Mouse (Mus musculus) kidney, postnatal 0 days (tissue): ENCODE measurements at regions not wholly inside any gene's neighbourhood (a gene's known extent, or its start where the extent isn't known, plus 50 kb on each side); places are given as distances from the start of the nearest gene placed in this dataset.

ENCODE experiments used
- ATAC-seq: fragments of 200-750 bp; cut with Nextera tagmentation; replicated peaks from 2 replicates; pipeline ENCODE4 v1.8.0; 2017; ENCODE audit warnings: low read depth, moderate number of reproducible peaks, moderate TSS enrichment, moderate library complexity; ENCODE audit not compliant: low FRiP score
- DNase-seq: peaks from one replicate; pipeline ENCODE4 v3.0.0-alpha.2; 2016; ENCODE audit warnings: low spot score
- H3K27ac ChIP-seq: fragments of 300-500 bp; sonication (generic); 2 replicates; pipeline ENCODE4 v1.5.1; 2014; ENCODE audit warnings: mild to moderate bottlenecking
- H3K27me3 ChIP-seq: fragments of 300-500 bp; sonication (generic); 2 replicates; pipeline ENCODE4 v1.6.1; 2014; ENCODE audit warnings: low read length, mixed read lengths; ENCODE audit not compliant: insufficient read depth
- H3K36me3 ChIP-seq: fragments of 300-500 bp; sonication (generic); 2 replicates; pipeline ENCODE4 v1.6.1; 2014; ENCODE audit warnings: low read length, mixed read lengths; ENCODE audit not compliant: insufficient read depth
- H3K4me1 ChIP-seq: fragments of 300-500 bp; sonication (generic); replicated peaks from 2 replicates; pipeline ENCODE4 v1.6.1; 2014; ENCODE audit warnings: antibody characterized with exemption, low read length, mixed read lengths; ENCODE audit not compliant: insufficient read depth
- H3K4me2 ChIP-seq: fragments of 300-500 bp; sonication (generic); 2 replicates; pipeline ENCODE4 v1.6.1; 2014; ENCODE audit warnings: mild to moderate bottlenecking, low read length, moderate library complexity, mixed read lengths
- H3K4me3 ChIP-seq: fragments of 300-500 bp; sonication (generic); replicated peaks from 2 replicates; pipeline ENCODE4 v1.5.1; 2014; ENCODE audit warnings: low read depth, low read length
- H3K9ac ChIP-seq: fragments of 300-500 bp; sonication (generic); 2 replicates; pipeline ENCODE4 v1.6.1; 2014; ENCODE audit warnings: low read depth, low read length
- H3K9me3 ChIP-seq: fragments of 300-500 bp; sonication (generic); replicated peaks from 2 replicates; pipeline ENCODE4 v1.6.1; 2016; ENCODE audit warnings: low read length, inconsistent platforms, mixed read lengths
- CTCF ChIP-seq: IDR thresholded peaks from 2 replicates; pipeline ENCODE4 v1.5.1; 2016; ENCODE audit warnings: antibody characterized with exemption, low read depth, mild to moderate bottlenecking, moderate library complexity
- WGBS: fragments of 180-500 bp; shearing (Covaris S2); extraction: QIAGEN DNeasy Blood & Tissue Kit; methylation state at CpG from one replicate; pipeline ENCODE4 v1.1.7; 2014; 5-methylcytosine and 5-hydroxymethylcytosine counted together

DNA sequence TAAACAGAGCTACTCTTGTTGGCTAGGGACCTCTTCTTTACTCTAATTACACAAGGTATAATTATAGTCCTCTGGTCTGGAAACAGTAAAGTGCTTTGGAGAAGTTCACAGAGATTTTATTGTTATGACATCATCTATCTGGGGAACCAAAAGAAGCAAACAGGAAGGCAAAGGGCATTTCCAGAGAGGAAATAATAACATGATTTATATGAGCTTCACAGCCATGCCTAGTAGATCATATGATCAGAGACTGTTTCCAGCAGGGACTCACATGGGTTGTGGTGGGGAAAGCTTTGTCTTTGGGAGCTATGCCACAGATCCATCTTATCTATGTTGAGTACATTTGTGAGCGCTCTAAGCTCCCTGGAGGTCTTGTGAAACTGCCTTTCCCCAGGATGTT is 178.8 kb upstream of the Tle1 start:
- 68% methylated on average over 1 of the region's 1 CpGs for WGBS
- Histone ChIP-seq H3K4me1 (peaks cover 12% of the 10 kb centered on the region; the same call in 1 of the 2 replicates), H3K9me3 (no peaks in the 10 kb centered on the region), H3K4me3 (no peak overlapping the region), H3K9ac (no peak overlapping the region), H3K27me3 (no peaks in the 10 kb centered on the region), H3K4me2 (no peak overlapping the region), H3K27ac (peak overlapping the region; percentile 69), H3K36me3 (no peaks in the 10 kb centered on the region)
- ATAC-seq (peak; percentile 50; the same call in 1 of the 2 replicates), DNase-seq (peak; percentile 87)
- no peak for TF ChIP-seq CTCF

DNA sequence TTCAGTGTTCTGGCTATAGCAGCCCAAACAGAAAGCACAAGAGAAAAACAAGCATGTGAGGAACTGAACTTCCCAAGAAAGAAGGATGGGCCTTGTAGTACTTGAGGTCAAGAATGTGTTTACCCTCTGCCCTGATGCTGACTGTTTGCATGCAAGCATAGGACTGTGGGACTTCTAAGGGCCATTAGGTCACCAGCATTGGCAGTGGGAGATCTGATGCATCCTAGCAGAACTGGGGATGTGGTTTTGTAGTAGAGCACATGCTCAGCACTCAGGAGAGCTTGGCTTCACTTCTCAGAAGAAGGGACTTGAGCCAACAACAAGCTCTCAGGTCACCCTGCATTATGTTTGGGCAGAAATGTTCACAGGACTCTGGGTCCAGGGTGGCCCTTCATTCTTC is 178.3 kb upstream of the Tle1 start:
- H3K27ac ChIP-seq = peak overlapping the region; percentile 69
- no peaks in the 10 kb centered on the region for H3K36me3 ChIP-seq
- no peak for ATAC-seq
- no peak overlapping the region for H3K4me3 ChIP-seq
- no peaks in the 10 kb centered on the region for H3K27me3 ChIP-seq
- peak; percentile 37 for DNase-seq
- no peak overlapping the region for H3K4me2 ChIP-seq
- H3K9ac ChIP-seq = no peak overlapping the region
- no peaks in the 10 kb centered on the region for H3K9me3 ChIP-seq
- TF ChIP-seq CTCF = no peak
- peaks cover 12% of the 10 kb centered on the region; the same call in 1 of the 2 replicates for H3K4me1 ChIP-seq

DNA sequence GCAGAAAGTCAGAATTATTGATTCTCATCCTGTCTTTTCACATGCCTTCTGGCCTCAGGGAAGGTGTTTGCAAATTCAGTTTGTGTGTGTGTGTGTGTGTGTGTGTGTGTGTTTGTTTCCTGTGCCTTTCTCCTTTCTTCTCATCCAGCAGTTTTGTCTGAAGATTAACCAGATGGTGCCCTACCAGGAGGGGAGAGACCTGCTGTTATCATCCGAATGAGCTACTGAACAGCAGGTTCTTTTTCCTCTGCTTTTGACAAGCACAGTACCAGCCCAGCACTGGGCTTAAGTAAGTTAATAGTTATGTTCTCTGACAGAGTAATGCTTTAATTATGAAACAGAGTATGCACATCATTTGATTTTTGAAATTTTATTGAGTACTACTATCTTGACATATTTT is 176.8 kb upstream of the Tle1 start:
- no peak for TF ChIP-seq CTCF
- Histone ChIP-seq H3K4me2 (no peak overlapping the region), H3K4me1 (peaks cover 12% of the 10 kb centered on the region; the same call in 1 of the 2 replicates), H3K36me3 (no peaks in the 10 kb centered on the region), H3K9me3 (no peaks in the 10 kb centered on the region), H3K9ac (no peak overlapping the region), H3K27me3 (no peaks in the 10 kb centered on the region), H3K4me3 (no peak overlapping the region), H3K27ac (no peak overlapping the region)
- ATAC-seq (no peak), DNase-seq (no peak)
- WGBS = 63% methylated on average over 1 of the region's 1 CpGs

DNA sequence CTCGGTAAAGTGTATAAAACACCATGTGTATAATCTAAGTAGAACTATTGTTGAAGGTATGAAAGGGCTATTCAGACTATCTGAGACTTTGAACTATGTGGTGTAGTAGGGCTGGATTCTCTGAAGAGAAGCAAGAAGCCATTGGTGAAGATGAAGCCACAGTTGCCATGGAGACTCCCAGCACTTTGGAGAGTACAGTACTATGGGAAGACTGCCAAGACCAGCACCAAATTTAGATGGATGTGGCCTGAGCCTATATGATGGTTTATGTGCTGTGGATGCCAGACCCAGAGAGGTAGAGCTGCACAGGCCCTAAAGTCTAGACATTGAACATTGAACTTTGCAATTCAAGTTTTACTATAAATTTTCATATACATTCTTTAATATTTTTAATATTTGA is 151.3 kb upstream of the Tle1 start:
- WGBS = 68% methylated on average over 1 of the region's 1 CpGs
- no peak for ATAC-seq
- no peak for DNase-seq

DNA sequence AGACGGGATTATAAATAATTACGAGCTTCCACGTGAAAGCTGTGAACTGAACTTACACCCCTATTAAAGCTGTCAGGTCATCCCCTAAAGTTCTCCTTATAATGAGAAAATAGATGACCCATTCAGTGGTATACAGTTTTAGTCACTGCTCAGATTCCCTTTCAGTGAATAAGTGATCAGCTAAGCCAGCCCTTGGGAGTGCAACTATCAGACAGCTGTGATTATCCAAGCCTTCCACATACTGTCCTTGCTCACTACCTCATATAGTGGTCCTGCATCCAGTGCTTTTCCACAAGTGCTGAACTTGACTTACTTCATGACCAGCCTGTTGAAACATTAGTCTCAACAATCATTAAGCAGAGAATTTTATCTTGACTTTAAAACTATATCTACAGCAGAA is 131.2 kb upstream of the Tle1 start:
- Histone ChIP-seq H3K27ac (no peak overlapping the region), H3K9me3 (no peaks in the 10 kb centered on the region), H3K4me2 (no peak overlapping the region), H3K4me3 (no peak overlapping the region), H3K4me1 (no peaks in the 10 kb centered on the region), H3K36me3 (no peaks in the 10 kb centered on the region), H3K9ac (no peak overlapping the region), H3K27me3 (no peaks in the 10 kb centered on the region)
- TF ChIP-seq CTCF = no peak
- WGBS = 22% methylated on average over 3 of the region's 3 CpGs
- peak; percentile 2 for DNase-seq
- no peak for ATAC-seq

More for the DNA sequence above, 151.3 kb upstream of the Tle1 start:
- Histone ChIP-seq H3K36me3 (no peaks in the 10 kb centered on the region), H3K9ac (no peak overlapping the region), H3K27ac (no peak overlapping the region), H3K4me3 (no peak overlapping the region), H3K27me3 (no peaks in the 10 kb centered on the region), H3K4me1 (no peaks in the 10 kb centered on the region), H3K4me2 (no peak overlapping the region), H3K9me3 (no peaks in the 10 kb centered on the region)
- TF ChIP-seq CTCF = no peak

DNA sequence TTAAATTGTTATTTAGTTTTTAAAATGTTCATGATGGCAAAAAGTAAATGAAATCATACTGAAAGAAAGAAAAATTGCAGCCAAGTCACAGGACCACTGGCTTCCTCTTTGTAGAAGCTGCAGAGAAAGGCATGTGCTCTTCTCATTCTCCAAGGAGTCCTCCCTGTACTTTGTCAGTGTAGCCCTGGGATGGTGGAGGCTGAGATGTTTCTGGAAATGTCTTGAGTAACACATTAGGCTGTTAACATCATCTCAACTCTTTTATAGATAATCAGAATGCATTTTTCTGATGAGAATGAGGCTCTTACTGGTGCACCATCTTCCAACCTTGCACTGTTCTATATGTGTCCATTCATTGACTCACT is 128.3 kb upstream of the Tle1 start:
- no peak for ATAC-seq
- Histone ChIP-seq H3K4me1 (no peaks in the 10 kb centered on the region), H3K36me3 (no peaks in the 10 kb centered on the region), H3K27me3 (no peaks in the 10 kb centered on the region), H3K4me2 (no peak overlapping the region), H3K9ac (no peak overlapping the region), H3K9me3 (no peaks in the 10 kb centered on the region), H3K4me3 (no peak overlapping the region), H3K27ac (no peak overlapping the region)
- no peak for DNase-seq
- no peak for TF ChIP-seq CTCF

DNA sequence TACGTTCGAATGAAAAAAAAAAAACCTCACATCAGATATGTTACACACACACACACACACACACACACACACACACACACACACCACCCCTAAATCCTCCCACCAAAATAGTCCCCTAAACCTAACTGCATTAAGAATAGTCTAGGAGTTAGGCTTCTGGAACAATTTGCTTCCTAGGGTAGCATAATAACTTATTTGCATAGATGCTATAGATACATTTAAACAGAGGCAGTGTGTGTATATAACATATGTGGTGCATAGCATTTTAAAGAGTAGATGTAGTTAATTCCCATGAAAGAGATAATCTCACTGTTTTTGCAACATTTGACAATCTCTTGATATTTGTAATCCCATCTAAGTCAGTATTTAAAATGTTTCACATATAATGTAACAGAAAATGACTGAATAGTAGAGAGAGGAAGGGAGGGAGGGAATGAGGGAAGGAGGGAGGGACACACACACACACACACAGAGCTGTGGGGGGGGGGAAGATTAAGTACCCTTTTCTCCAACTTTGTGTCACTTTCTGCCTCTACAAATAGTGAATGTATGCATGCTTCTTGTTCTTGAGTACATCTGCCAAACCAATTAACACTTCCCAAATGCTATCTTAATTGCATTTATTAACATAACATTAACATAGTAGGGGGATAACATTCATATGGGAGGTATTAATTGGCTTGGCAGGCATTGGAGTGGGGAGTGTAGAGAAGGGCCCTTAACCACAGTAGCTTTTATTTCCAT is 127.7 kb upstream of the Tle1 start:
- Histone ChIP-seq H3K36me3 (no peaks in the 10 kb centered on the region), H3K4me1 (no peaks in the 10 kb centered on the region), H3K4me3 (no peak overlapping the region), H3K27ac (no peak overlapping the region), H3K9ac (no peak overlapping the region), H3K27me3 (no peaks in the 10 kb centered on the region), H3K9me3 (no peaks in the 10 kb centered on the region), H3K4me2 (no peak overlapping the region)
- DNase-seq (no peak), ATAC-seq (no peak)
- no peak for TF ChIP-seq CTCF
- WGBS = 88% methylated on average over 2 of the region's 2 CpGs
